ENCODE assay signal across 12 mouse cellular contexts in the genomic region with DNA sequence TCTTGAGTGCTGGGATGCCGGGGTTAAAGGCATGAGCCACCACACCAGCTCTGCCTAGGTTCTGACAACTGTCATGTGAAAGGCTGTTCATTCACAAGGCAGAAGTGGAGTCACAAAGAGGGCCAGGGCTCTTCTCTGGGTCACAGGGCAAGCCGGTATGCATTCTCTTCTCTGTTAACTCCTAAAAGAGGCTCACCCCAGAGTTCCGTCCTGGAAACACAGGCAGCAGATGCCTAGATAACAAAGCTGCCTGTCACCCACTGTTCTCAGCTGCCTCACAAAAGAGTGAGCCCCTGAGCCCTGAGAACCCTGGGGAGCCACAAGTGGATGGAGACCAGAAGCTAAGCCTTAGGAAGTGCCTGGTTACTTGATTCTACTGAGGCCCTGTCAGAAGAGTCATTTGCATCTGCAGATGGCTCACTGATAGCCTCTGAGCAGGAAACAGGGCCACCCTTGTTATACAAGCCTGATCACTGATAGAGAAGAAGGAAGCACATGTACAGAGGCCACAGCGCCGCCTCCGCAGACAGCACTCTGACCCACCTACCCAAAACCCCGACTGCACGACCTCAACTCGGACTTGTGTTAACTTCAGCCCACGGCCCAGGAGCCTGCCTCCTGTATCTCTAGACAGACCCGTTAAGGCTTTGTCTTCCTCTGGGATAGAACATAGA. TPM values are rescaled to one million over a fixed set of nuclear protein-coding genes. Genes with fewer than 3 reads are reported as not detected.
A peak's percentile ranks its signal among the peaks of the same experiment; 100 is the strongest.
DNase-seq lines count a peak whose midpoint lies in the region; ATAC-seq lines count a peak whose summit lies in the region.
"Had no signal": no experiment of that assay in that cellular context is flagged by ENCODE, and none has a peak within 500 bp of the region (broad histone marks: within the 10 kb centered on the region; RNA-seq: fewer than 3 reads in every experiment).

No protein-coding gene starts in this region.

- 25% methylated on average over 11 of the region's 11 CpGs for WGBS in midbrain, embryonic 13.5 days
- WGBS in midbrain, embryonic 16.5 days, result 23% methylated on average over 11 of the region's 11 CpGs

- no peak overlapping the region for H3K4me2 ChIP-seq in midbrain, embryonic 13.5 days (replicated peaks)
- no peak overlapping the region for H3K4me2 ChIP-seq in midbrain, embryonic 16.5 days (ENCODE audit: low read length)
- H3K4me2 ChIP-seq: heart, embryonic 15.5 days; liver, embryonic 15.5 days had no signal

- no peak overlapping the region for H3K27ac ChIP-seq in midbrain, embryonic 13.5 days
- H3K27ac ChIP-seq in midbrain, embryonic 16.5 days (ENCODE audit: low read length), result no peak overlapping the region
- H3K27ac ChIP-seq: heart, embryonic 15.5 days; liver, embryonic 15.5 days; macrophage had no signal

- DNase-seq in embryo, embryonic 10.5 days (ENCODE audit: low spot score), result peak; percentile 6
- no peak for DNase-seq in embryo, embryonic 11 days
- DNase-seq in thymus, postnatal 25 days, result peak; percentile 45
- DNase-seq in layer of hippocampus, adult 9-10 months (ENCODE audit: low spot score), result no peak
- DNase-seq in gastrocnemius, postnatal 25 days, result no peak
- DNase-seq: kidney, adult 11 months had no signal

- ATAC-seq in midbrain, embryonic 13.5 days, result no peak
- ATAC-seq in midbrain, embryonic 16.5 days, result no peak
- peak; percentile 85 to 87 for ATAC-seq in hematopoietic stem cell, adult 5-6 weeks (replicated peaks in 1 of 2; ENCODE audit: insufficient read depth in 1 of 2, low FRiP score in 2 of 2, low TSS enrichment in 1 of 2, low read depth in 1 of 2, poor library complexity in 2 of 2, severe bottlenecking in 2 of 2)

- H3K4me3 ChIP-seq in midbrain, embryonic 13.5 days (replicated peaks), result no peak overlapping the region
- H3K4me3 ChIP-seq in midbrain, embryonic 16.5 days (ENCODE audit: low read depth, low read length), result no peak overlapping the region
- H3K4me3 ChIP-seq: heart, embryonic 15.5 days; liver, embryonic 15.5 days had no signal

- 0 out of 2 replicates have a peak overlapping the region, but pooled peaks have one; percentile 11 for H3K9ac ChIP-seq in midbrain, embryonic 13.5 days (replicated peaks)
- no peak overlapping the region for H3K9ac ChIP-seq in midbrain, embryonic 16.5 days (ENCODE audit: low read depth, low read length)
- H3K9ac ChIP-seq: heart, embryonic 15.5 days; liver, embryonic 15.5 days had no signal

- H3K4me1 ChIP-seq in midbrain, embryonic 13.5 days (replicated peaks), result peaks cover 9% of the 10 kb centered on the region; the same call in 1 of the 2 replicates
- no peaks in the 10 kb centered on the region for H3K4me1 ChIP-seq in midbrain, embryonic 16.5 days (ENCODE audit: control insufficient read depth, insufficient read depth, low read length)

- no peaks in the 10 kb centered on the region for H3K27me3 ChIP-seq in midbrain, embryonic 13.5 days
- no peaks in the 10 kb centered on the region for H3K27me3 ChIP-seq in midbrain, embryonic 16.5 days (ENCODE audit: control insufficient read depth, insufficient read depth, low read depth, low read length)

- no peaks in the 10 kb centered on the region for H3K9me3 ChIP-seq in midbrain, embryonic 13.5 days
- H3K9me3 ChIP-seq in midbrain, embryonic 16.5 days (replicated peaks; ENCODE audit: control insufficient read depth, low read length, poor library complexity, severe bottlenecking), result no peaks in the 10 kb centered on the region
- H3K9me3 ChIP-seq: heart, embryonic 15.5 days; liver, embryonic 15.5 days had no signal

- H3K36me3 ChIP-seq in midbrain, embryonic 13.5 days, result no peaks in the 10 kb centered on the region
- H3K36me3 ChIP-seq in midbrain, embryonic 16.5 days (ENCODE audit: control insufficient read depth, insufficient read depth, low read length), result no peaks in the 10 kb centered on the region
- H3K36me3 ChIP-seq: heart, embryonic 15.5 days; liver, embryonic 15.5 days had no signal

RNA-seq across cellular contexts. Expression of gene Il9r, which starts 4.1 kb away (rescaled TPM):
- polyA plus RNA-seq in midbrain, embryonic 13.5 days (2015; fragmentation: Nextera tagmentation; extraction: Ambion mirVana), result not detected in 2 replicates
- polyA plus RNA-seq in midbrain, embryonic 16.5 days (2015; fragmentation: Nextera tagmentation; extraction: Ambion mirVana), result not detected in 2 replicates
- total RNA-seq in hematopoietic stem cell, adult 5-6 weeks (2017), result 0.69 and 1.3 TPM in 2 replicates
- total RNA-seq in gastrocnemius, postnatal 25 days (2021), result not detected
- polyA plus RNA-seq: macrophage had no signal

RNA-seq across cellular contexts. Expression of gene Snrnp25, which starts 9.2 kb away (rescaled TPM):
- polyA plus RNA-seq in midbrain, embryonic 13.5 days (2015; fragmentation: Nextera tagmentation; extraction: Ambion mirVana), result 46.5 and 46.6 TPM in 2 replicates
- 37.2 and 41.2 TPM in 2 replicates for polyA plus RNA-seq in midbrain, embryonic 16.5 days (2015; fragmentation: Nextera tagmentation; extraction: Ambion mirVana)
- total RNA-seq in hematopoietic stem cell, adult 5-6 weeks (2017), result 50.8 and 51.0 TPM in 2 replicates
- total RNA-seq in gastrocnemius, postnatal 25 days (2021), result 1 to 10 TPM; 6.7 to 9.1 TPM

RNA-seq across cellular contexts. Expression of gene Rhbdf1, which starts 26.1 kb away (rescaled TPM):
- 13.6 and 14.8 TPM in 2 replicates for polyA plus RNA-seq in midbrain, embryonic 13.5 days (2015; fragmentation: Nextera tagmentation; extraction: Ambion mirVana)
- 18.5 and 24.0 TPM in 2 replicates for polyA plus RNA-seq in midbrain, embryonic 16.5 days (2015; fragmentation: Nextera tagmentation; extraction: Ambion mirVana)
- 7.0 and 7.5 TPM in 2 replicates for total RNA-seq in hematopoietic stem cell, adult 5-6 weeks (2017)
- 10 to 100 TPM; 22.1 to 25.4 TPM for total RNA-seq in gastrocnemius, postnatal 25 days (2021)

RNA-seq across cellular contexts. Expression of gene Mpg, which starts 30.3 kb away (rescaled TPM):
- 34.1 and 35.2 TPM in 2 replicates for polyA plus RNA-seq in midbrain, embryonic 13.5 days (2015; fragmentation: Nextera tagmentation; extraction: Ambion mirVana)
- polyA plus RNA-seq in midbrain, embryonic 16.5 days (2015; fragmentation: Nextera tagmentation; extraction: Ambion mirVana), result 36.1 and 41.7 TPM in 2 replicates
- 10.4 and 14.6 TPM in 2 replicates for total RNA-seq in hematopoietic stem cell, adult 5-6 weeks (2017)
- total RNA-seq in gastrocnemius, postnatal 25 days (2021), result 1 to 10 TPM; 6.1 to 6.2 TPM

Comparison
In these comparisons a context has a peak if more than half of its experiments do, and no peak if none do; other contexts are left out.
1. DNase-seq: peak in embryo, embryonic 10.5 days (single experiment) and thymus, postnatal 25 days (single experiment); none in embryo, embryonic 11 days (single experiment), layer of hippocampus, adult 9-10 months (single experiment) and gastrocnemius, postnatal 25 days (single experiment).
2. ATAC-seq: peak in hematopoietic stem cell, adult 5-6 weeks (2 of 2); none in midbrain, embryonic 13.5 days (single experiment) and midbrain, embryonic 16.5 days (single experiment).